Mouse (Mus musculus) forebrain, postnatal 0 days (tissue): ENCODE results near the gene Gnptab. TPM values are rescaled to one million over a fixed set of nuclear protein-coding genes. Genes with fewer than 3 reads are reported as not detected.

ENCODE experiments used
- ATAC-seq: fragments of 200-750 bp; cut with Nextera tagmentation; 2 replicates; pipeline ENCODE4 v1.8.0; 2017; ENCODE audit warnings: mild to moderate bottlenecking, moderate library complexity
- DNase-seq: peaks from one replicate; pipeline ENCODE4 v3.0.0-alpha.2; 2015
- H3K27ac ChIP-seq: fragments of 300-500 bp; sonication (generic); 2 replicates; pipeline ENCODE4 v1.5.1; 2014; ENCODE audit warnings: low read depth, mild to moderate bottlenecking, antibody characterized with exemption, low read length, moderate library complexity, mixed read lengths
- H3K27me3 ChIP-seq: fragments of 300-500 bp; sonication (generic); 2 replicates; pipeline ENCODE4 v1.6.1; 2014; ENCODE audit warnings: mild to moderate bottlenecking, low read length, mixed read lengths; ENCODE audit not compliant: insufficient read depth
- H3K36me3 ChIP-seq: fragments of 300-500 bp; sonication (generic); 2 replicates; pipeline ENCODE4 v1.6.1; 2014; ENCODE audit warnings: mild to moderate bottlenecking, moderate library complexity; ENCODE audit not compliant: insufficient read depth
- H3K4me1 ChIP-seq: fragments of 300-500 bp; sonication (generic); 2 replicates; pipeline ENCODE4 v1.6.1; 2014; ENCODE audit warnings: antibody characterized with exemption; ENCODE audit not compliant: insufficient read depth
- H3K4me2 ChIP-seq: fragments of 300-500 bp; sonication (generic); 2 replicates; pipeline ENCODE4 v1.6.1; 2014; ENCODE audit warnings: low read depth, mild to moderate bottlenecking, moderate library complexity
- H3K4me3 ChIP-seq: fragments of 300-500 bp; sonication (generic); 2 replicates; pipeline ENCODE4 v1.5.1; 2014; ENCODE audit warnings: low read depth, low read length, mixed read lengths
- H3K9ac ChIP-seq: fragments of 300-500 bp; sonication (generic); 2 replicates; pipeline ENCODE4 v1.6.1; 2014; ENCODE audit warnings: mild to moderate bottlenecking
- H3K9me3 ChIP-seq: fragments of 300-500 bp; sonication (generic); 2 replicates; pipeline ENCODE4 v1.6.1; 2016; ENCODE audit warnings: low read length
- CTCF ChIP-seq: sonication (generic); IDR thresholded peaks from 2 replicates; pipeline ENCODE4 v1.5.1; 2016; ENCODE audit warnings: antibody characterized with exemption, control low read depth, low read depth
- WGBS: fragments of 180-500 bp; shearing (Covaris S2); extraction: QIAGEN DNeasy Blood & Tissue Kit; methylation state at CpG from one replicate; pipeline ENCODE4 v1.1.7; 2014; 5-methylcytosine and 5-hydroxymethylcytosine counted together
- polyA plus RNA-seq: library from polyadenylated mRNA; unstranded; fragments of >200 nt; fragmentation: Nextera tagmentation; extraction: Ambion mirVana; gene quantifications from 2 replicates; pipeline ENCODE4 v1.2.1, GENCODE M21; 2015
- total RNA-seq: library from RNA; depleted of rRNA; stranded (reverse); fragments of >200 nt; gene quantifications from 2 replicates; pipeline ENCODE4 v1.2.3, GENCODE M21; 2014

The Gnptab gene
- total and polyA plus RNA-seq, 2 experiments from 2014 or later, result 21.3 to 44.0 TPM

DNA sequence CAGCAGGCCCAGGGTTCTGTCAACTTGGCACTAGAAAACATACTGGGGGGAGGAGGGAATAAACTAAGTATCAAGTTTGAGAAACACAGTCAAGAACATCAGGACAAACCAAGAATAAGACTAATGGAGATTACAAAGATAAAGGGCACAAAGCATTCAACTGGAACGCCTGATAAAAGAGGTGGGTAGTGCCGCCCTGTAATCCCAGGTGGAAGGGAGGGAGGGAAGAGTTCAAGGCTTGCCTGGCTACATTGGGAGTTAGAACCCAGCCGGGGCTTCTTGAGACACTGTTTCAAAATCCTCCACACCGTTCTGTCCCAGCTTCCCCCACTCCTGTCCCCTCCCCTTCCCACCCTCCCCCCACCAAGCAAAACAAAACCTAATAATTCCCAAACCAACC, 1.3 kb upstream of the Gnptab start:
- WGBS, result 79% methylated on average over 4 of the region's 4 CpGs
- no peak overlapping the region for H3K4me3 ChIP-seq
- H3K36me3 ChIP-seq, result no peaks in the 10 kb centered on the region
- no peaks in the 10 kb centered on the region for H3K9me3 ChIP-seq
- DNase-seq (no peak), ATAC-seq (no peak)
- 0 out of 2 replicates have a peak, but pooled peaks cover 7% of the 10 kb centered on the region for H3K4me1 ChIP-seq
- no peak for TF ChIP-seq CTCF
- H3K27ac ChIP-seq, result no peak overlapping the region
- H3K27me3 ChIP-seq, result no peaks in the 10 kb centered on the region
- H3K4me2 ChIP-seq, result no peak overlapping the region
- no peak overlapping the region for H3K9ac ChIP-seq

DNA sequence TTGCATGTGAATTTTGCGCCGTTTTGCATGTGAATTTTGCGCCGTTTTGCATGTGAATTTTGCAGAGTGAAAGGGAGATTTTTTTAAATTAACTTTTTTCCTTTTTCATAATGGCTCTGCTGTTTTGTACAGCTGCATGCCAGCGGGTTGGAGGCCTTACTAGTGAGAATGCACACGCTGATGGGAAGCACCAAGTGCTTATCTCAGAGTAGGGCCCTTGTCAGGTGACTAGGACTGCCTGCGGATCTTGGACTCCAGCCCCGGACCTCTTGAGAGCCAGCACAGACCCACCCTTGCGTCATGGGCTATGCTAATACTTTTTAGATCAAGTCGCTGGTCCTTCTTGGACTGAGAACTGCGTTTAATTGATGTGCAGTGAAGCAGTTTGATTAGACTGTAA, 1.1 kb downstream of the Gnptab start:
- H3K4me2 ChIP-seq, result peak overlapping the region; percentile 73
- H3K9me3 ChIP-seq, result no peaks in the 10 kb centered on the region
- no peaks in the 10 kb centered on the region for H3K27me3 ChIP-seq
- peak overlapping the region; percentile 82 for H3K4me3 ChIP-seq
- 0 out of 2 replicates have a peak, but pooled peaks cover 7% of the 10 kb centered on the region for H3K4me1 ChIP-seq
- WGBS, result 2% methylated on average over 11 of the region's 11 CpGs
- no peaks in the 10 kb centered on the region for H3K36me3 ChIP-seq
- peak overlapping the region; percentile 74 for H3K9ac ChIP-seq
- H3K27ac ChIP-seq, result peak overlapping the region; percentile 92
- no peak for TF ChIP-seq CTCF
- 0 out of 2 replicates have a peak, but pooled peaks have one; percentile 17 for ATAC-seq
- peak; percentile 33 for DNase-seq

DNA sequence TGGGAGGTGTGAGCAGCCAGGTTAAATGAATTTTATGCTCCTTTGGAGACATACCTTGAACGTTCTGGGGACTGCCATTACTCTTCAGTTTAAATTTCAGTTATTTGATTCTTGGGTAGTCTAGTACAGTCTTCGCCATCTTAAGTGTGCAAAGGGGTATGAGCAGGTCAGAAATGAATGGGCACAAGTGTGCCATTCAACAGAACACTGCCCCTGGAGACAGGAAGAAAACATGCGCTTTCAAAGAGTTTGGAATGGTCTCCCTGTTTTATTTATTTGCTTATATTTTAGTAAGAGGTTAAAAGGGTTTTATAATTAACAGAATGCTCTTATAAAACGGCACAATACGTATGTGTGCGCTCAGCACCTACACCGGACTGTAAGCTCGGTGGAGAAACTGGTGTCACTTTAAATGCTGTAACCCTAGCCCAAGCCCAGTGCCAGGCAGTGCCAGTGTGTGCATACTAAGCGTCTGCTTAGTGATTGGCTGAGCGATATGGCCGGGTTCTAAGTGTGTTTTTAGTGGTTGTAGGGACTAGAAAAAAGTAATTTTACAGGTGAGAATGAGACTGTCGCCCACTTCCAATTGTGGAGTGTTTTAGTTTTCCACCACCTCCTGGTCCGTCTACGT, 1.6 kb downstream of the Gnptab start:
- H3K9me3 ChIP-seq, result no peaks in the 10 kb centered on the region
- peak overlapping the region; percentile 74; the same call in 1 of the 2 replicates for H3K9ac ChIP-seq
- TF ChIP-seq CTCF, result 0 out of 2 replicates have a peak, but pooled peaks have one; percentile 26
- H3K4me2 ChIP-seq, result peak overlapping the region; percentile 73
- no peak for ATAC-seq
- no peaks in the 10 kb centered on the region for H3K27me3 ChIP-seq
- 0 out of 2 replicates have a peak, but pooled peaks cover 7% of the 10 kb centered on the region for H3K4me1 ChIP-seq
- 27% methylated on average over 14 of the region's 14 CpGs for WGBS
- H3K27ac ChIP-seq, result no peak overlapping the region
- peak overlapping the region; percentile 82 for H3K4me3 ChIP-seq
- DNase-seq, result no peak
- no peaks in the 10 kb centered on the region for H3K36me3 ChIP-seq

DNA sequence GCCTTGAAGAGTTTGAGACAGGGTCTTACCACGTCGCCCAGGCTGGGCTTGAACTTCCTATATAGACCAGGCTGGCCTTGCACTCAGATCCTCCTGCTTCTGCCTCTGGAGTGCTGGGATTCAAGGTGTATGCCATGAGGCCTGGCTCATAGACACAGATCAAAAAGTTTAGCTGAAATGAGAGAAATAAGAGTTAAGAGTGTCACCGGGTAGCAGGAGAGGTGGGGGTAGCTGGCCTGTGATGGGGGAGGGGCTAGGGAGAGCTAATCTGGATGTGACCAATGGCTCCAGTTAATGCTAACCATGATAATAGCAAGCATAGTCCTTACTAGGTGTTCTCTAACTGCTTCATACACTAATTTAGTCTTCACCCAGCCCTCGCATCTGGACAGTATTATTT, 2.4 kb downstream of the Gnptab start:
- Histone ChIP-seq H3K27ac (no peak overlapping the region), H3K36me3 (no peaks in the 10 kb centered on the region), H3K27me3 (no peaks in the 10 kb centered on the region), H3K4me3 (no peak overlapping the region), H3K9me3 (no peaks in the 10 kb centered on the region), H3K4me1 (0 out of 2 replicates have a peak, but pooled peaks cover 7% of the 10 kb centered on the region), H3K9ac (no peak overlapping the region), H3K4me2 (peak overlapping the region; percentile 73)
- TF ChIP-seq CTCF, result no peak
- DNase-seq (no peak), ATAC-seq (no peak)
- 92% methylated on average over 4 of the region's 4 CpGs for WGBS

DNA sequence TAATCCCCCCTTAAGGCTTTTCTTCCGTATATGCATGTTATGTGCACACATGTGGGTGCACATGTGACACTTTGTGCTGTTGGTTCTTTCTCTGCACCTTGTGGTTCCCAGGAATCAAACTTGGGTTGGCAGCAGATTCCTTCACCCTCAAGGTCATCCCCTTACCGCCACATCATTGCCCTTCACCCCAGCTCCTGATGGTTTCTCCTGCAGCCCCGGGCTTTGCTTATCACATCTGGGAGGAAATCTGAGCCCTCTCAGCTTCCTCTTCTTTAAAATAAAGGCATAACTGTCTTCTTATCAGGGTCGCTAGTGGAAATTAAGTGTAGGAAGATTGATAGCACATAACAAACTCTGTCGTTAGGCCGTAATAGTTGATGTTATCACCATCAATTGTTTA, 3.1 kb downstream of the Gnptab start:
- Histone ChIP-seq H3K9me3 (no peaks in the 10 kb centered on the region), H3K4me2 (no peak overlapping the region), H3K36me3 (no peaks in the 10 kb centered on the region), H3K9ac (no peak overlapping the region), H3K27me3 (no peaks in the 10 kb centered on the region), H3K4me1 (0 out of 2 replicates have a peak, but pooled peaks cover 7% of the 10 kb centered on the region), H3K27ac (no peak overlapping the region), H3K4me3 (no peak overlapping the region)
- DNase-seq, result no peak
- no peak for TF ChIP-seq CTCF
- no peak for ATAC-seq
- 89% methylated on average over 6 of the region's 6 CpGs for WGBS

DNA sequence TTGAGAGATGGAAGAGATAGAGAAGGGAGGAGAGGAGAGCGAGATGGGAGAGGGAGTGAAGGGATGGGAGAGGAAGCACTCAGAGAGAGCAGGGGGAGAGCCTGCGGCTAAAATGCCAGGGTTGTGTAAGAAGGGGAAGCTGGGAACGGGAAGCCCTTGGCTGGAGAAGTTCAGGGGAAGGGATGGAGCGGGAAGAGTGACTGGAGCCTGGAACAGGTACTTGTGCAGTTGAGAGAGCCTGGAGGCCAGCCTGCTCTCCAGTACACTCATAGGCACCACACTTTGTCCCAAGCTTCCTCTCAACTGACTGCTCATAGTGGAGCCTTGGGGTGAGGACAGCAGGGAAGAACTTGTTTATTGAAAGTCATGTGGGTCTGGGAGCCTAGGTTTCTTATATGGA, 4.5 kb downstream of the Gnptab start:
- Histone ChIP-seq H3K4me2 (no peak overlapping the region), H3K4me1 (0 out of 2 replicates have a peak, but pooled peaks cover 7% of the 10 kb centered on the region), H3K27ac (no peak overlapping the region), H3K9me3 (no peaks in the 10 kb centered on the region), H3K27me3 (no peaks in the 10 kb centered on the region), H3K4me3 (no peak overlapping the region), H3K9ac (no peak overlapping the region), H3K36me3 (no peaks in the 10 kb centered on the region)
- no peak for ATAC-seq
- 74% methylated on average over 4 of the region's 4 CpGs for WGBS
- no peak for DNase-seq
- no peak for TF ChIP-seq CTCF

DNA sequence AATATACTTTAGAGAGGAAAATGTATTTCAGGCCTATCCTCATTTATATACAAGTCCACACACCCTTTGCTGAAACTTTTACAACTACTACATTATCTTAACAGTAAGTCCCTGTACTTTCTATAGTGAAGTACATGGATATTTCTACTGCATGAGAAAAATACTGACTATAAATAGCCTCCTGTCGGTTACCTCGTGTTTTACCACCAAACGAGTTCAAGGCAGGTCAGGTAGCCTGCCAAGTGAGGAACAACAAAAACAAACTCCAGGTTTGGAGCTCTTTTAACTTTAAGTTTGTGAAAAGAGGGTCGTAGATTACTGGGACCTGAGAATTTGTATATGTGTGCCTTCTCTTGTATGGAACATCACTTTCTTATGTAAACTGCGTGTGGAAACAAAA, 5.1 kb downstream of the Gnptab start:
- ATAC-seq (no peak), DNase-seq (no peak)
- Histone ChIP-seq H3K4me2 (no peak overlapping the region), H3K4me3 (no peak overlapping the region), H3K36me3 (no peaks in the 10 kb centered on the region), H3K4me1 (0 out of 2 replicates have a peak, but pooled peaks cover 7% of the 10 kb centered on the region), H3K27ac (no peak overlapping the region), H3K9me3 (no peaks in the 10 kb centered on the region), H3K9ac (no peak overlapping the region), H3K27me3 (no peaks in the 10 kb centered on the region)
- TF ChIP-seq CTCF, result no peak
- 58% methylated on average over 5 of the region's 5 CpGs for WGBS
